In the genomic region with DNA sequence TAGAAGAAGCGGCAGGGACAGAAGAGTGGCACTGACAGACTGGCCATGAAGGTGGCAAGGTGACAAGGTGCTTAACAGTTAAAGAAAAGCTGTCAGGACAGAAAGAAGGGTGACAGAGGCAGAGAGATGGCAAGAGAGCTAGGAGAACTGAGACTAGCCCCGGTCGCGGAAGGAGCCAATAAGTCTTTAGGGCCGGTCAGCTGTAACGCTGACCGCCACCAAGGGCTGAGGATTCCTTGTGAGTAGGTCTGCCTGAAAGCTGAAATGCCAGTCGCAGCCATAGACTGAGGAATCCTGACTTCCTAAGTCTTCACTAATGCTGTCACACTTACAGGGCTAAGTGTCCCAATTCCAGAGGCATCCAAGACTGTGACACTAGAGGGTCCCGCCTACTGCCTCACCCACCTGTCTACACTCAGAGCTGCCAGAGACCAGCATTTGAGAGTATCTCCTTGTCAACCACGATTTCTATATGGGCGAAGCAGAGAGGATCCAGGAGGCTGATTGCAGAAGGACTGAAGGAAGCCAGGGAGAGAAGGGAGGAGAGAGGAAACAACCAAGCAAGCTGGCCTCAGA, we compare ENCODE assay signal across 9 mouse cellular contexts. TPM values are rescaled to one million over a fixed set of nuclear protein-coding genes. Genes with fewer than 3 reads are reported as not detected.
DNase-seq lines count a peak whose midpoint lies in the region; ATAC-seq and TF ChIP-seq lines count a peak whose summit lies in the region.
"Had no signal": no experiment of that assay in that cellular context is flagged by ENCODE, and none has a peak within 500 bp of the region (broad histone marks: within the 10 kb centered on the region; RNA-seq: fewer than 3 reads in every experiment).

No protein-coding gene starts in this region.

- H3K4me2 ChIP-seq in lung, embryonic 15.5 days: 0 out of 2 replicates have a peak overlapping the region, but pooled peaks have one; percentile 20
- peak overlapping the region; percentile 52 for H3K4me2 ChIP-seq in hindbrain, embryonic 16.5 days (ENCODE audit: low read length)
- peak overlapping the region; percentile 84 for H3K4me2 ChIP-seq in myocyte (ENCODE audit: low read depth)

- no peak for DNase-seq in gastrocnemius, adult 2 months
- no peak for DNase-seq in gastrocnemius, postnatal 25 days
- no peak for DNase-seq in lung, adult 18-20 months
- DNase-seq in c-Kit-positive CD71-positive TER-119-positive erythroid progenitor cells, embryonic 14.5 days (ENCODE audit: low spot score): no peak
- no peak for DNase-seq in ovary, postnatal 14 days (ENCODE audit: low spot score)

- peaks cover 7% of the 10 kb centered on the region for H3K4me1 ChIP-seq in lung, embryonic 15.5 days
- peaks cover 10% of the 10 kb centered on the region for H3K4me1 ChIP-seq in hindbrain, embryonic 16.5 days (ENCODE audit: control insufficient read depth, insufficient read depth, low read depth, low read length)

- H3K9me3 ChIP-seq in lung, embryonic 15.5 days: no peaks in the 10 kb centered on the region
- H3K9me3 ChIP-seq in hindbrain, embryonic 16.5 days (ENCODE audit: control insufficient read depth, low read length): no peaks in the 10 kb centered on the region

- no peak for TF ChIP-seq POLR2A in myocyte (IDR thresholded peaks at IDR 0.05; ENCODE audit: insufficient read length, low read depth)

- ATAC-seq in lung, embryonic 15.5 days (ENCODE audit: borderline replicate concordance, extremely low read depth, low FRiP score, low TSS enrichment): no peak
- peak; percentile 29; the same call in 1 of the 2 replicates for ATAC-seq in hindbrain, embryonic 16.5 days

- H3ac ChIP-seq in myocyte (ENCODE audit: control insufficient read depth, insufficient read length): no peak overlapping the region

- no peaks in the 10 kb centered on the region for H3K36me3 ChIP-seq in lung, embryonic 15.5 days
- H3K36me3 ChIP-seq in hindbrain, embryonic 16.5 days (ENCODE audit: control insufficient read depth, insufficient read depth, low read length): no peaks in the 10 kb centered on the region
- H3K36me3 ChIP-seq in myocyte (ENCODE audit: control insufficient read depth, insufficient read depth): no peaks in the 10 kb centered on the region

- TF ChIP-seq CTCF in gastrocnemius, adult 2 months (IDR thresholded peaks at IDR 0.05): no peak

- H3K27me3 ChIP-seq in lung, embryonic 15.5 days: no peaks in the 10 kb centered on the region
- no peaks in the 10 kb centered on the region for H3K27me3 ChIP-seq in hindbrain, embryonic 16.5 days (replicated peaks; ENCODE audit: control insufficient read depth, insufficient read depth, low read length)
- H3K27me3 ChIP-seq in myocyte (ENCODE audit: control insufficient read depth, insufficient read depth, insufficient read length): no peaks in the 10 kb centered on the region

- intact Hi-C loops in gastrocnemius, adult 2 months (cut with DNase I): loop anchor here (1.0 to 2.0 kb wide), 2 partner anchors 19 to 143 kb away; no protein-coding TSS in a partner anchor

- H3K27ac ChIP-seq in gastrocnemius, adult 2 months: peak overlapping the region; percentile 48
- H3K27ac ChIP-seq in lung, embryonic 15.5 days: no peak overlapping the region
- no peak overlapping the region; the same call in 1 of the 2 replicates for H3K27ac ChIP-seq in hindbrain, embryonic 16.5 days (ENCODE audit: low read depth, low read length)
- H3K27ac ChIP-seq: liver, embryonic 14.5 days had no signal

- H3K79me2 ChIP-seq in myocyte (ENCODE audit: control insufficient read depth, insufficient read depth): no peaks in the 10 kb centered on the region

- 53% methylated on average over 11 of the region's 11 CpGs for WGBS in lung, embryonic 15.5 days
- 71% methylated on average over 11 of the region's 11 CpGs for WGBS in hindbrain, embryonic 16.5 days

- no peak overlapping the region for H3K9ac ChIP-seq in lung, embryonic 15.5 days
- 0 out of 2 replicates have a peak overlapping the region, but pooled peaks have one; percentile 9 for H3K9ac ChIP-seq in hindbrain, embryonic 16.5 days (ENCODE audit: low read depth, low read length)
- H3K9ac ChIP-seq: liver, embryonic 14.5 days had no signal

- H3K4me3 ChIP-seq in gastrocnemius, adult 2 months: no peak overlapping the region
- H3K4me3 ChIP-seq in lung, embryonic 15.5 days: no peak overlapping the region
- no peak overlapping the region for H3K4me3 ChIP-seq in hindbrain, embryonic 16.5 days (ENCODE audit: low read length)
- peak overlapping the region; percentile 4 for H3K4me3 ChIP-seq in myocyte

TF ChIP-seq in myocyte, 11 proteins besides CTCF, POLR2A, EP300 and RAD21:
- no peak for TF ChIP-seq SRF (IDR thresholded peaks at IDR 0.05; ENCODE audit: control insufficient read depth, insufficient read length, low read depth)
- no peak for TF ChIP-seq USF1 (IDR thresholded peaks at IDR 0.05; ENCODE audit: low read depth)
- no peak for TF ChIP-seq E2F4 (IDR thresholded peaks at IDR 0.05; ENCODE audit: insufficient read depth)
- TF ChIP-seq MYOG (IDR thresholded peaks at IDR 0.05; ENCODE audit: control insufficient read depth in 1 of 3, insufficient read depth in 1 of 3, insufficient read length in 2 of 3, low read depth in 2 of 3): no peak
- no peak for TF ChIP-seq CEBPB (IDR thresholded peaks at IDR 0.05; ENCODE audit: insufficient read depth, poor library complexity, severe bottlenecking)
- no peak for TF ChIP-seq POLR2AphosphoS2 (IDR thresholded peaks at IDR 0.05; ENCODE audit: insufficient read length, low read depth)
- TF ChIP-seq REST (IDR thresholded peaks at IDR 0.05; ENCODE audit: insufficient read depth, insufficient read length): no peak
- no peak for TF ChIP-seq MYOD1 (IDR thresholded peaks at IDR 0.05; ENCODE audit: control insufficient read depth in 1 of 3, insufficient read length in 2 of 3, low read depth in 2 of 3)
- no peak for TF ChIP-seq TCF12 (IDR thresholded peaks at IDR 0.05; ENCODE audit: insufficient read depth, poor library complexity, severe bottlenecking)
- TF ChIP-seq MAX (IDR thresholded peaks at IDR 0.05; ENCODE audit: low read depth): no peak
- TF ChIP-seq TCF3 (IDR thresholded peaks at IDR 0.05; ENCODE audit: insufficient read length, low read depth): no peak

RNA-seq across cellular contexts. Expression of a gene that starts 1.6 kb away (rescaled TPM):
- 10 to 100 TPM; 29.7 to 48.8 TPM for total RNA-seq in gastrocnemius, adult 2 months (2021)
- 10 to 100 TPM; 27.4 to 32.8 TPM for total RNA-seq in gastrocnemius, postnatal 25 days (2021)
- polyA plus RNA-seq in lung, embryonic 15.5 days (2015; fragmentation: Nextera tagmentation; extraction: Ambion mirVana): 18.3 and 20.4 TPM in 2 replicates
- polyA plus RNA-seq in hindbrain, embryonic 16.5 days (2015; fragmentation: Nextera tagmentation; extraction: Ambion mirVana): 24.8 and 28.9 TPM in 2 replicates
- polyA plus RNA-seq in myocyte (2012; fragmentation: generic; extraction: Trizol): 1.9 TPM

RNA-seq across cellular contexts. Expression of a gene that starts 42.6 kb away (rescaled TPM):
- 10 to 100 TPM; 43.6 to 44.3 TPM for total RNA-seq in gastrocnemius, adult 2 months (2021)
- total RNA-seq in gastrocnemius, postnatal 25 days (2021): 10 to 100 TPM; 33.5 to 35.7 TPM
- polyA plus RNA-seq in lung, embryonic 15.5 days (2015; fragmentation: Nextera tagmentation; extraction: Ambion mirVana): 36.9 and 37.7 TPM in 2 replicates
- 102 and 103 TPM in 2 replicates for polyA plus RNA-seq in hindbrain, embryonic 16.5 days (2015; fragmentation: Nextera tagmentation; extraction: Ambion mirVana)
- polyA plus RNA-seq in myocyte (2012; fragmentation: generic; extraction: Trizol): 21.7 TPM

RNA-seq across cellular contexts. Expression of a gene that starts 55.7 kb away (rescaled TPM):
- total RNA-seq in gastrocnemius, adult 2 months (2021): 10 to 100 TPM; 55.0 to 60.2 TPM
- total RNA-seq in gastrocnemius, postnatal 25 days (2021): 10 to 100 TPM; 57.9 to 58.4 TPM
- polyA plus RNA-seq in lung, embryonic 15.5 days (2015; fragmentation: Nextera tagmentation; extraction: Ambion mirVana): 77.0 and 82.1 TPM in 2 replicates
- polyA plus RNA-seq in hindbrain, embryonic 16.5 days (2015; fragmentation: Nextera tagmentation; extraction: Ambion mirVana): 85.2 and 90.5 TPM in 2 replicates
- polyA plus RNA-seq in myocyte (2012; fragmentation: generic; extraction: Trizol): 34.4 TPM

RNA-seq across cellular contexts. Expression of a gene that starts 56.6 kb away (rescaled TPM):
- total RNA-seq in gastrocnemius, adult 2 months (2021): 10 to 100 TPM; 64.9 to 67.6 TPM
- total RNA-seq in gastrocnemius, postnatal 25 days (2021): 10 to 100 TPM; 52.0 to 52.7 TPM
- polyA plus RNA-seq in lung, embryonic 15.5 days (2015; fragmentation: Nextera tagmentation; extraction: Ambion mirVana): 85.2 and 90.7 TPM in 2 replicates
- polyA plus RNA-seq in hindbrain, embryonic 16.5 days (2015; fragmentation: Nextera tagmentation; extraction: Ambion mirVana): 276 and 294 TPM in 2 replicates
- polyA plus RNA-seq in myocyte (2012; fragmentation: generic; extraction: Trizol): 48.5 TPM

Comparison
In these comparisons a context has a peak if more than half of its experiments do, and no peak if none do; other contexts are left out.
1. H3K4me2 ChIP-seq: peak in every context shown above with its lines; median percentile 84 in myocyte; 52 in hindbrain, embryonic 16.5 days; 20 in lung, embryonic 15.5 days.